8 mouse cellular contexts compared by ENCODE assay signal in genomic region chr6:91277549-91277948, GRCm38 (mm10).
A peak's percentile ranks its signal among the peaks of the same experiment; 100 is the strongest.
DNase-seq lines count a peak whose midpoint lies in the region; ATAC-seq and TF ChIP-seq lines count a peak whose summit lies in the region.

No protein-coding gene starts in this region.

- H3K4me3 ChIP-seq in kidney, postnatal 0 days (replicated peaks; ENCODE audit: low read depth, low read length), result no peak overlapping the region
- H3K4me3 ChIP-seq in kidney, embryonic 16.5 days (ENCODE audit: low read length), result no peak overlapping the region
- H3K4me3 ChIP-seq in limb, embryonic 10.5 days, result no peak overlapping the region

- H3K27ac ChIP-seq in kidney, postnatal 0 days, result no peak overlapping the region
- no peak overlapping the region for H3K27ac ChIP-seq in kidney, embryonic 16.5 days (ENCODE audit: low read length)
- peak overlapping the region; percentile 62; the same call in 1 of the 2 replicates for H3K27ac ChIP-seq in limb, embryonic 10.5 days

- WGBS in kidney, postnatal 0 days, result 2% methylated on average over 7 of the region's 7 CpGs
- WGBS in kidney, embryonic 16.5 days, result 0% methylated on average over 7 of the region's 7 CpGs
- WGBS in limb, embryonic 10.5 days, result 2% methylated on average over 7 of the region's 7 CpGs

- intact Hi-C loops in heart, postnatal 10 days (cut with DNase I), result loop anchor here (1.0 kb wide), 1 partner anchor 104 kb away; no protein-coding TSS in a partner anchor

- no peaks in the 10 kb centered on the region for H3K27me3 ChIP-seq in kidney, postnatal 0 days (ENCODE audit: insufficient read depth, low read length)
- peaks cover 9% of the 10 kb centered on the region for H3K27me3 ChIP-seq in kidney, embryonic 16.5 days (ENCODE audit: insufficient read depth, low read length)
- peaks cover 10% of the 10 kb centered on the region for H3K27me3 ChIP-seq in limb, embryonic 10.5 days (ENCODE audit: low read depth, poor library complexity, severe bottlenecking)

- peak; percentile 88 for TF ChIP-seq CTCF in kidney, postnatal 0 days (IDR thresholded peaks at IDR 0.05; ENCODE audit: low read depth)

- no peak overlapping the region for H3K4me2 ChIP-seq in kidney, postnatal 0 days (ENCODE audit: low read length)
- H3K4me2 ChIP-seq in kidney, embryonic 16.5 days (replicated peaks; ENCODE audit: low read depth, low read length), result no peak overlapping the region

- peak; percentile 77 for DNase-seq in kidney, postnatal 0 days (ENCODE audit: low spot score)
- DNase-seq in NIH3T3 (ENCODE audit: low read depth), result peak; percentile 90
- DNase-seq in heart, postnatal 10 days, result peak; percentile 49 to 70
- DNase-seq in limb, embryonic 10.5 days (ENCODE audit: low spot score), result peak; percentile 91
- peak; percentile 37 for DNase-seq in retina, adult 2 months (ENCODE audit: low read depth, low spot score)

- no peaks in the 10 kb centered on the region for H3K36me3 ChIP-seq in kidney, postnatal 0 days (ENCODE audit: insufficient read depth, low read length)
- no peaks in the 10 kb centered on the region for H3K36me3 ChIP-seq in kidney, embryonic 16.5 days (ENCODE audit: insufficient read depth, low read length)
- peaks cover 13% of the 10 kb centered on the region for H3K36me3 ChIP-seq in limb, embryonic 10.5 days

- no peak overlapping the region for H3K9ac ChIP-seq in kidney, postnatal 0 days (ENCODE audit: low read depth, low read length)
- no peak overlapping the region for H3K9ac ChIP-seq in kidney, embryonic 16.5 days (replicated peaks; ENCODE audit: low read length)

- H3K4me1 ChIP-seq in kidney, postnatal 0 days (replicated peaks; ENCODE audit: insufficient read depth, low read length), result no peaks in the 10 kb centered on the region
- no peaks in the 10 kb centered on the region for H3K4me1 ChIP-seq in kidney, embryonic 16.5 days (ENCODE audit: insufficient read depth, low read length)
- peaks cover 18% of the 10 kb centered on the region for H3K4me1 ChIP-seq in limb, embryonic 10.5 days

- no peaks in the 10 kb centered on the region for H3K9me3 ChIP-seq in kidney, postnatal 0 days (replicated peaks; ENCODE audit: low read length)
- H3K9me3 ChIP-seq in kidney, embryonic 16.5 days (ENCODE audit: low read length), result no peaks in the 10 kb centered on the region
- no peaks in the 10 kb centered on the region for H3K9me3 ChIP-seq in limb, embryonic 10.5 days (replicated peaks)

- no peak for ATAC-seq in kidney, postnatal 0 days (replicated peaks; ENCODE audit: low FRiP score, low read depth)
- ATAC-seq in kidney, embryonic 16.5 days (ENCODE audit: low FRiP score, low TSS enrichment), result no peak
- ATAC-seq in common myeloid progenitor, adult 5-6 weeks (replicated peaks; ENCODE audit: low read depth, poor library complexity, severe bottlenecking), result peak; percentile 24; the same call in 1 of the 2 replicates
- no peak for ATAC-seq in activated CD4-positive, CD25-positive, alpha-beta regulatory T cell, adult 4 months

Comparison
In these comparisons a context has a peak if more than half of its experiments do, and no peak if none do; other contexts are left out.
1. DNase-seq: peak in every context shown above with its lines; median percentile 91 in limb, embryonic 10.5 days; 90 in NIH3T3; 77 in kidney, postnatal 0 days; 60 in heart, postnatal 10 days; 37 in retina, adult 2 months.